Mouse (Mus musculus): ENCODE data around the gene Cacna1i.

DNA sequence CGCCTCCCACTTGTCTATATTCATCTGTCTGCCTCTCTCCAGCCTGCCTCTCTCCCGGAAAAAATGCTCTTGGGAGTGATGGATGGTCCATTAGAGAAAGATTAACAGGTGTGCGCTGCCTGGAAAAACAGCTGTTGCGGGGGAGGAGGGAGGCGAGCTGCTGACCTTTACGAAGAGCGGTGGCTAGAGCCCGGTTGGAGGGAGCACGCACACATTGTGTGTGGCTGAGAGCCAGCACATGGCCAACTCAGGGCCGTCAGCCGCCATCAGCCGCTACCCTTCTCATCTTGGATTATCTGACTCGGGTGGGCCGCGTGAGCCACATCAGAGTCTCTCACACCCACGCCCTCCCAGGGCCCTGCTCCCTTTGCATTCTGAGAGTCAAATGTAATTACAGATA, 79.9 kb downstream of the Cacna1i start:
- TF ChIP-seq GATA1 (IDR thresholded peaks at IDR 0.05; ENCODE audit: borderline replicate concordance, low read length): no peak
- no peak for TF ChIP-seq FLI1 (IDR thresholded peaks at IDR 0.05; ENCODE audit: low read length)
